Mouse (Mus musculus): ENCODE measurements around the gene Amigo3. TPM values are rescaled to one million over a fixed set of nuclear protein-coding genes. Genes with fewer than 3 reads are reported as not detected.
A peak's percentile ranks its signal among the peaks of the same experiment; 100 is the strongest.

Amigo3 gene
- total and polyA plus RNA-seq, 2 experiments from 2014 or later, result 2.1 to 4.8 TPM

- no peak for TF ChIP-seq CTCF (IDR thresholded peaks at IDR 0.05; ENCODE audit: low read depth)
- H3K4me3 ChIP-seq (ENCODE audit: low read length), result no peak overlapping the region
- no peaks in the 10 kb centered on the region for H3K27me3 ChIP-seq (ENCODE audit: insufficient read depth, low read length)
- DNase-seq (ENCODE audit: low spot score) (no peak), ATAC-seq (no peak)
- H3K9ac ChIP-seq (replicated peaks; ENCODE audit: low read length), result no peak overlapping the region
- H3K4me2 ChIP-seq (ENCODE audit: low read depth, low read length), result no peak overlapping the region
- H3K36me3 ChIP-seq (ENCODE audit: insufficient read depth, low read length), result peaks cover 14% of the 10 kb centered on the region
- H3K4me1 ChIP-seq (ENCODE audit: insufficient read depth, low read length), result no peaks in the 10 kb centered on the region
- H3K9me3 ChIP-seq (ENCODE audit: low read length), result no peaks in the 10 kb centered on the region
- no peak overlapping the region for H3K27ac ChIP-seq
- WGBS, result 88% methylated on average over 3 of the region's 3 CpGs
Observed at GRCm38 (mm10) chr9:108023216-108023615, 29.7 kb upstream of the Amigo3 start.

GRCm38 (mm10) chr9:108026584-108026983 lies 26.4 kb upstream of the Amigo3 start:
- Histone ChIP-seq H3K27me3 (ENCODE audit: insufficient read depth, low read length) (no peaks in the 10 kb centered on the region), H3K36me3 (ENCODE audit: insufficient read depth, low read length) (peaks cover 14% of the 10 kb centered on the region), H3K4me3 (ENCODE audit: low read length) (no peak overlapping the region), H3K4me2 (ENCODE audit: low read depth, low read length) (no peak overlapping the region), H3K9ac (replicated peaks; ENCODE audit: low read length) (no peak overlapping the region), H3K9me3 (ENCODE audit: low read length) (no peaks in the 10 kb centered on the region), H3K4me1 (ENCODE audit: insufficient read depth, low read length) (no peaks in the 10 kb centered on the region), H3K27ac (no peak overlapping the region)
- TF ChIP-seq CTCF (IDR thresholded peaks at IDR 0.05; ENCODE audit: low read depth), result peak; percentile 31
- 92% methylated on average over 3 of the region's 3 CpGs for WGBS
- DNase-seq (ENCODE audit: low spot score) (no peak), ATAC-seq (no peak)

GRCm38 (mm10) chr9:108027867-108028266 lies 25.1 kb upstream of the Amigo3 start:
- H3K4me1 ChIP-seq (ENCODE audit: insufficient read depth, low read length), result no peaks in the 10 kb centered on the region

GRCm38 (mm10) chr9:108032126-108032525 lies 20.8 kb upstream of the Amigo3 start:
- no peak for ATAC-seq
- Histone ChIP-seq H3K4me1 (ENCODE audit: insufficient read depth, low read length) (no peaks in the 10 kb centered on the region), H3K4me3 (ENCODE audit: low read length) (no peak overlapping the region), H3K9me3 (ENCODE audit: low read length) (no peaks in the 10 kb centered on the region), H3K36me3 (ENCODE audit: insufficient read depth, low read length) (peaks cover 7% of the 10 kb centered on the region; the same call in 1 of the 2 replicates), H3K9ac (replicated peaks; ENCODE audit: low read length) (no peak overlapping the region), H3K4me2 (ENCODE audit: low read depth, low read length) (no peak overlapping the region), H3K27me3 (ENCODE audit: insufficient read depth, low read length) (no peaks in the 10 kb centered on the region), H3K27ac (no peak overlapping the region)
- WGBS, result 95% methylated on average over 5 of the region's 5 CpGs
- no peak for TF ChIP-seq CTCF (IDR thresholded peaks at IDR 0.05; ENCODE audit: low read depth)
- no peak for DNase-seq (ENCODE audit: low spot score)

More at GRCm38 (mm10) chr9:108027867-108028266, 25.1 kb upstream of the Amigo3 start:
- WGBS, result 97% methylated on average over 3 of the region's 3 CpGs
- H3K9me3 ChIP-seq (ENCODE audit: low read length), result no peaks in the 10 kb centered on the region
- TF ChIP-seq CTCF (IDR thresholded peaks at IDR 0.05; ENCODE audit: low read depth), result 0 out of 2 replicates have a peak, but pooled peaks have one; percentile 3
- no peaks in the 10 kb centered on the region for H3K27me3 ChIP-seq (ENCODE audit: insufficient read depth, low read length)
- no peak overlapping the region for H3K4me2 ChIP-seq (ENCODE audit: low read depth, low read length)
- no peak overlapping the region for H3K9ac ChIP-seq (replicated peaks; ENCODE audit: low read length)
- peaks cover 19% of the 10 kb centered on the region for H3K36me3 ChIP-seq (ENCODE audit: insufficient read depth, low read length)
- H3K27ac ChIP-seq, result no peak overlapping the region
- ATAC-seq (no peak), DNase-seq (ENCODE audit: low spot score) (no peak)
- H3K4me3 ChIP-seq (ENCODE audit: low read length), result no peak overlapping the region

- WGBS, result 88% methylated on average over 2 of the region's 2 CpGs
- DNase-seq (ENCODE audit: low spot score), result no peak
- Histone ChIP-seq H3K9me3 (ENCODE audit: low read length) (no peaks in the 10 kb centered on the region), H3K9ac (replicated peaks; ENCODE audit: low read length) (no peak overlapping the region), H3K4me3 (ENCODE audit: low read length) (no peak overlapping the region), H3K4me2 (ENCODE audit: low read depth, low read length) (no peak overlapping the region), H3K27ac (no peak overlapping the region), H3K36me3 (ENCODE audit: insufficient read depth, low read length) (peaks cover 15% of the 10 kb centered on the region), H3K27me3 (ENCODE audit: insufficient read depth, low read length) (no peaks in the 10 kb centered on the region), H3K4me1 (ENCODE audit: insufficient read depth, low read length) (no peaks in the 10 kb centered on the region)
- no peak for TF ChIP-seq CTCF (IDR thresholded peaks at IDR 0.05; ENCODE audit: low read depth)
- ATAC-seq, result no peak
Observed at GRCm38 (mm10) chr9:108035331-108036156, 17.4 kb upstream of the Amigo3 start.

- H3K27me3 ChIP-seq (ENCODE audit: insufficient read depth, low read length), result no peaks in the 10 kb centered on the region
- peaks cover 47% of the 10 kb centered on the region for H3K36me3 ChIP-seq (ENCODE audit: insufficient read depth, low read length)
- ATAC-seq (no peak), DNase-seq (ENCODE audit: low spot score) (no peak)
- no peaks in the 10 kb centered on the region for H3K9me3 ChIP-seq (ENCODE audit: low read length)
- 94% methylated on average over 8 of the region's 8 CpGs for WGBS
- peaks cover 5% of the 10 kb centered on the region; the same call in 1 of the 2 replicates for H3K4me1 ChIP-seq (ENCODE audit: insufficient read depth, low read length)
- H3K27ac ChIP-seq, result no peak overlapping the region
- no peak overlapping the region for H3K4me2 ChIP-seq (ENCODE audit: low read depth, low read length)
- peak; percentile 24 for TF ChIP-seq CTCF (IDR thresholded peaks at IDR 0.05; ENCODE audit: low read depth)
- H3K4me3 ChIP-seq (ENCODE audit: low read length), result no peak overlapping the region
- no peak overlapping the region for H3K9ac ChIP-seq (replicated peaks; ENCODE audit: low read length)
Observed at GRCm38 (mm10) chr9:108044751-108045492, 8.0 kb upstream of the Amigo3 start.
